Mouse (Mus musculus) heart, adult 2 months (tissue): Measurements from ENCODE around the gene Afdn. TPM values are rescaled to one million over a fixed set of nuclear protein-coding genes. Genes with fewer than 3 reads are reported as not detected.

Experiments used
- DNase-seq, 2 experiments: peaks; one replicate each; pipeline ENCODE4 v3.0.0; 2021
- H3K27ac ChIP-seq: fragments of 200-600 bp; 2 replicates; pipeline ENCODE4 v1.8.1; 2022
- H3K27me3 ChIP-seq: fragments of 200-500 bp; 2 replicates; pipeline ENCODE4 v1.6.1; 2012; ENCODE audit warnings: mild to moderate bottlenecking, low read length, inconsistent platforms, mixed read lengths; ENCODE audit not compliant: control insufficient read depth, insufficient read depth
- H3K36me3 ChIP-seq: fragments of 200-500 bp; 2 replicates; pipeline ENCODE4 v1.6.1; 2012; ENCODE audit warnings: low read length, inconsistent platforms; ENCODE audit not compliant: control insufficient read depth, insufficient read depth
- H3K4me1 ChIP-seq: fragments of 200-500 bp; 2 replicates; pipeline ENCODE4 v1.6.1; 2011; ENCODE audit warnings: low read length; ENCODE audit not compliant: control insufficient read depth, insufficient read depth
- H3K4me3 ChIP-seq: fragments of 200-600 bp; 2 replicates; pipeline ENCODE4 v1.8.1; 2022
- H3K79me2 ChIP-seq: fragments of 200-500 bp; replicated peaks from 2 replicates; pipeline ENCODE4 v1.6.1; 2012; ENCODE audit warnings: mild to moderate bottlenecking, inconsistent platforms, low read length, moderate library complexity, mixed read lengths; ENCODE audit not compliant: control insufficient read depth, insufficient read depth
- H3K9ac ChIP-seq: fragments of 200-500 bp; 2 replicates; pipeline ENCODE4 v1.6.1; 2012; ENCODE audit warnings: low read depth, mild to moderate bottlenecking, control low read depth, inconsistent platforms, low read length, mixed read lengths
- CTCF ChIP-seq: fragments of 200-600 bp; IDR thresholded peaks from 2 replicates; pipeline ENCODE4 v1.8.1; 2022; ENCODE audit warnings: antibody characterized with exemption, mild to moderate bottlenecking, moderate library complexity
- EP300 ChIP-seq: fragments of 200-500 bp; IDR thresholded peaks from 2 replicates; pipeline ENCODE4 v1.6.1; 2011; ENCODE audit warnings: low read depth, low read length, control low read depth; ENCODE audit not compliant: insufficient read depth
- POLR2A ChIP-seq: fragments of 200-500 bp; IDR thresholded peaks from 2 replicates; pipeline ENCODE4 v1.6.1; 2011; ENCODE audit warnings: mild to moderate bottlenecking, low read depth, low read length, control low read depth; ENCODE audit not compliant: insufficient read depth
- WGBS: fragments of 180-500 bp; shearing (Covaris S2); methylation state at CpG from one replicate; pipeline ENCODE4 v1.1.7; 2018; 5-methylcytosine and 5-hydroxymethylcytosine counted together
- intact Hi-C: fragments of 180-260 bp; cut with DNase I; formaldehyde crosslinking; loops from one replicate; pipeline ENCODE4 v1.15.1; 2025
- polyA plus RNA-seq: library from polyadenylated mRNA; depleted of rRNA; stranded (reverse); fragments of >200 nt; gene quantifications from 2 replicates; pipeline ENCODE4 v1.2.3, GENCODE M21; 2012
- total RNA-seq, 2 experiments: library from RNA; stranded (reverse); gene quantifications; 2 replicates each; pipeline ENCODE4 v1.2.3; 2021

Afdn gene
- total and polyA plus RNA-seq, 3 experiments: 36.9 to 90.9 (median 60.7) TPM

DNA sequence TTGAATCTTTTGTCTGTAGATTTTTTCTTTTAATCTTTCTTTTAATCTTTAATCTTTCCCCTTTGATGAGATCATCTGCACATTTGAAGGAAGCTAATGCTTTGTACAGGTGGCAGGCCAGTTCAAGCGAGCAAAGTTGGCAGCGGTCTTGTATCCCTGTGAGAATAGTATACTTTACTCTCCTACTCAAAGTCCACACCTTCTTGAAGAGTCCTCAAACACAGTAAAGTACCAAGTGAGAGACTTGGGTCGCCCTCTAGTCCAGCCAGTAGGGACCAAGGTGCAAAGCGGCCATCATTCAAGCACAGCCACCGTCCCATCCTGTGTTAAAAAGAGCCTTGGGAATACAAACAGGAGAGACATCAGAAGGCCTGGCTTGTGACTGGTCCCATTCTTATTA lies 25.3 kb upstream of the Afdn start:
- 82% methylated on average over 5 of the region's 5 CpGs for WGBS
- Histone ChIP-seq H3K4me1 (peaks cover 13% of the 10 kb centered on the region), H3K27me3 (no peaks in the 10 kb centered on the region), H3K79me2 (no peaks in the 10 kb centered on the region), H3K36me3 (no peaks in the 10 kb centered on the region), H3K9ac (no peak overlapping the region), H3K4me3 (no peak overlapping the region), H3K27ac (no peak overlapping the region)
- TF ChIP-seq CTCF: no peak
- TF ChIP-seq POLR2A: no peak
- TF ChIP-seq EP300: no peak
- DNase-seq: no peak
- intact Hi-C loops: loop anchor here (5.0 kb wide), 1 partner anchor 53 kb away; no protein-coding TSS in a partner anchor

DNA sequence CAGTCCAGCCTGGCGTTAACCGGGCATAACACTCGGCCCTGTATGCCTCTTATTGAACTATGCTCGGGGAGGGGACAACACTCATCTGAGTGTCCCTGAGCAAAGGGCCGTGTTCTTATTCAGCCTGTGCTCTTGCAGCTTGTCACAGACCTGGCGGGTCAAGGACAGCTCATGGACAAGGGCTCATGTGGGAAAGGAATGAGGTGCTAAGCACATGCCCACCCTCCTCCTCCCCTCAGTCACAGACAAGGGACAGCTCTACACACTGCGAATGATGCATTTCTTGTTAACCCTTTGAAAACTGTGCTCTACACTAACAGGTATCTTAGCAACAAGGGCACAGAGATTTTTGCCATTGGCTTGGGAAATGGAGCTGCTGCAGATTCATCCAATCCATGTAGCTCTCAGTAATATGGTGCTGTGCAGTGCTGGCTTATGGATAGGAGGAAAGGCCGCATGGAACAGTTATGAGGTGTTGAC lies 24.5 kb upstream of the Afdn start:
- TF ChIP-seq EP300 (no peak), POLR2A (no peak), CTCF (no peak)
- intact Hi-C loops: loop anchor here (5.0 kb wide), 1 partner anchor 54 kb away; no protein-coding TSS in a partner anchor
- no peak overlapping the region for H3K27ac ChIP-seq
- no peaks in the 10 kb centered on the region for H3K36me3 ChIP-seq
- no peaks in the 10 kb centered on the region for H3K27me3 ChIP-seq
- no peak for DNase-seq
- no peaks in the 10 kb centered on the region for H3K79me2 ChIP-seq
- no peak overlapping the region for H3K9ac ChIP-seq
- no peak overlapping the region for H3K4me3 ChIP-seq
- H3K4me1 ChIP-seq: peaks cover 16% of the 10 kb centered on the region
- WGBS: 82% methylated on average over 8 of the region's 8 CpGs

GRCm38 (mm10) chr17:13737336-13737735 lies 23.0 kb upstream of the Afdn start:
- no peak overlapping the region for H3K9ac ChIP-seq

DNA sequence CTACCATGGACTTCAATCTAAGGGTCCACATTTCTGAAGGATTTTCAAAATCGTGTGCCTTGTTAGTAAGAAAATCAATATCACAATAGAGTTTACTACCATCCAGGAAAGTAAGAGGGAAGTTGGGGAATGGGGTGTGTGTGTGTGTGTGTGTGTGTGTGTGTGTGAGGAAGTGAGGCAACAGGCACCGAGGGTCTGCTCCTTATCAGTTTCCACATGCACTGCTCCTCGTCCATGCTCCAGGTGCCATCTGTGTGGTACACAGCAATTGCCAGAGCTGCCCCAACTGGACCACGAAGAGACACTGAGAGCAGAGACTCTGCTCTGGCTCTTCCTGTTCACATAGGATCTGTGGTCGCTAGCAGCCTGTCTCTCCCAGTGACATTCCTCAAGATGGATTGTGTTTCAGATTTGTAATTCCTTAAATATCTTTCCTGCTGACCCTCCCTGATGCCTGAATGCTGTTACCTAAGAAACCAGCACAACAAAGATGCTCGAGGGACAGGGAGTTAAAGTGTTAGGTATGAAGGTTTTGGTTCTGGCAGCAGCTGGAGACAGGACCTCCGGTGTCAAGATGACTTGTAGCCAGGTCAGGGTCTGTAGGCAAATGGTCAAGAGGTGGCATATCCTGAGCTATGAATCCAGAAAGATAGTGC lies 22.1 kb upstream of the Afdn start:
- Histone ChIP-seq H3K27ac (peak overlapping the region; percentile 59), H3K4me1 (peaks cover 14% of the 10 kb centered on the region), H3K79me2 (no peaks in the 10 kb centered on the region), H3K4me3 (no peak overlapping the region), H3K27me3 (no peaks in the 10 kb centered on the region), H3K36me3 (no peaks in the 10 kb centered on the region), H3K9ac (no peak overlapping the region)
- DNase-seq: no peak
- TF ChIP-seq CTCF (no peak), EP300 (no peak), POLR2A (no peak)
- 34% methylated on average over 7 of the region's 7 CpGs for WGBS
- intact Hi-C loops: loop anchor here (5.0 kb wide), 1 partner anchor 56 kb away; no protein-coding TSS in a partner anchor

More at GRCm38 (mm10) chr17:13737336-13737735, 23.0 kb upstream of the Afdn start:
- TF ChIP-seq CTCF (0 out of 2 replicates have a peak, but pooled peaks have one; percentile 2), EP300 (0 out of 2 replicates have a peak, but pooled peaks have one; percentile 60), POLR2A (no peak)
- Histone ChIP-seq H3K4me3 (no peak overlapping the region), H3K4me1 (peaks cover 14% of the 10 kb centered on the region), H3K79me2 (no peaks in the 10 kb centered on the region), H3K36me3 (no peaks in the 10 kb centered on the region), H3K27me3 (no peaks in the 10 kb centered on the region), H3K27ac (peak overlapping the region; percentile 59)
- WGBS: 48% methylated on average over 6 of the region's 6 CpGs
- peak; percentile 38 to 42 for DNase-seq
- intact Hi-C loops: loop anchor here (5.0 kb wide), 1 partner anchor 55 kb away; no protein-coding TSS in a partner anchor

DNA sequence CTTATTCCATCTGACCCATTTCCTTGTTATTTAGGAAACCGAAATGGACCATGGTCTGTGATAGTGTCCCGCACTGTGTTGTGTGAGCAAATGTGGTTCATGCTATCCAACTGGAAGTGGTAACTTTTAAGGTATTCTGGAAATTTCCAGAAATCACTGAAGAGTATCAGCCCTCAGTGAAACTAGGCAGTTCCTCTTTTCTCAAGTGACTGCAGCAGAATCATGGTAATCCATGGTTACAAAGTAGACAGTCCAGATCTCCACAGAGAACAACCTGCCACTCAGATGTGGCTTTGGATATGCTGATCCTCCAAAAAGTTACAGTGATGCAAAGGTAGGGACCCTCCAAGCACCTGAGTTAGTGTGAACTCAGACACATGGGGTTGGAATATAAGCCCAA lies 21.4 kb upstream of the Afdn start:
- intact Hi-C loops: loop anchor here (5.0 kb wide), 1 partner anchor 57 kb away; no protein-coding TSS in a partner anchor
- no peaks in the 10 kb centered on the region for H3K36me3 ChIP-seq
- no peaks in the 10 kb centered on the region for H3K27me3 ChIP-seq
- no peak overlapping the region for H3K27ac ChIP-seq
- H3K9ac ChIP-seq: no peak overlapping the region
- no peak for DNase-seq
- WGBS: 86% methylated on average over 2 of the region's 2 CpGs
- no peaks in the 10 kb centered on the region for H3K79me2 ChIP-seq
- TF ChIP-seq EP300 (no peak), CTCF (no peak), POLR2A (no peak)
- H3K4me1 ChIP-seq: peaks cover 17% of the 10 kb centered on the region
- no peak overlapping the region for H3K4me3 ChIP-seq

- TF ChIP-seq POLR2A: no peak
- TF ChIP-seq CTCF: no peak
- TF ChIP-seq EP300: no peak
- no peak for DNase-seq
- Histone ChIP-seq H3K27ac (peak overlapping the region; percentile 51; the same call in 1 of the 2 replicates), H3K27me3 (no peaks in the 10 kb centered on the region), H3K4me1 (peaks cover 17% of the 10 kb centered on the region), H3K4me3 (no peak overlapping the region), H3K9ac (no peak overlapping the region), H3K36me3 (no peaks in the 10 kb centered on the region), H3K79me2 (no peaks in the 10 kb centered on the region)
- WGBS: 90% methylated on average over 5 of the region's 5 CpGs
- intact Hi-C loops: loop anchor here (5.0 kb wide), 1 partner anchor 58 kb away; no protein-coding TSS in a partner anchor
Observed at GRCm38 (mm10) chr17:13739981-13740380, 20.4 kb upstream of the Afdn start.
